Comparison of ENCODE assay signal across 7 mouse cellular contexts in the genomic region with DNA sequence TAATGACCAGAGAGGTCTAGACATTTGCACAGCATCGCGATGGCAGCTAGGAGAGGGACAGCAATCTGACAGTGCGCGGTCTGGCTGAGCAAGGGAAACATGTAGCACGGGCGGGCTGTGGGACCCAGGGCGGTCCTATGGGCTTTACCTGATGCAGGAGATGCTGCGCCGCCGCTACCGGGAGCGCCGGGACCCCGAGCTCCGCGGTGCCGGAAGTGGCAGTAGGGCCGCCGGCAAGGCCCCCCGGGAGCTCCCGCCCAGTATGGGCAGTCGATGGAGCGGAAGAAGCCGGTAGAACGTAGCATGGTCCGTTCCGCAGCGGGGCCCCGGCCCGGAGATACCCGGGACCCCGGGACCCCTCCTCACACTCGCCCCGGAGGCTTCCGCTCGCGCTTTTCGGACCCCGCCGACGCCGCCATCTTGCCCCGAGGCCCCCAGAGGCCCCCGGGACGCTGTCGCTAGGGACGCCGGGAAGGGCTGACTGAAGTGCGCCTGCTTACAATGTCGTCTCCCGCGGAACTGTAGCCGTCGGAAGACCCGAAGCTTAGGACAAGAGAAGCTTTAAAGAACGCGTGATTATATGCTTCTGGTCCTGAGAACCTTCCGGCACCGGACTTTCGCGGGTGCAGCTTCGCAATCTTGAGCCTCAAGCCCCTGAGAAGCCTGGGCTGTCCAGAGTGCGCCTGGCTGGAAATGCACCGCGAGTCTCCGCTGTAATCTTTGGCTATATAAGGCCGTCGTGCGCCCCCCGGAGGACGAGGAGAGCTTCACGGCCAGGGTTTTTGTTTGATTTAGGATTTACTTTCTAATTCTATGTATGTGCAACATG. TPM values are rescaled to one million over a fixed set of nuclear protein-coding genes. Genes with fewer than 3 reads are reported as not detected.
A peak's percentile ranks its signal among the peaks of the same experiment; 100 is the strongest.
DNase-seq lines count a peak whose midpoint lies in the region; ATAC-seq lines count a peak whose summit lies in the region.

Gene Rexo1, minus strand, starts transcription at position 445 of the 829 bp plus-strand sequence.

- DNase-seq in adrenal gland, adult 8-10 months: peak; percentile 87
- DNase-seq in embryo, embryonic 9.5 days (ENCODE audit: extremely low spot score): peak; percentile 96
- DNase-seq in gastrocnemius, postnatal 4 days (ENCODE audit: low spot score in 2 of 2): peak; percentile 75 to 93
- peak; percentile 93 to 95 for DNase-seq in left cerebral cortex, postnatal 36 days (ENCODE audit: low spot score in 2 of 2)
- peak; percentile 99 for DNase-seq in midbrain, embryonic 11.5 days (ENCODE audit: low spot score, missing footprints)
- peak; percentile 85 for DNase-seq in skeletal muscle tissue, adult 2 months (ENCODE audit: low read depth, low spot score)

- H3K4me1 ChIP-seq in intestine, embryonic 16.5 days (ENCODE audit: control insufficient read depth, insufficient read depth, low read length): peaks cover 30% of the 10 kb centered on the region
- H3K4me1 ChIP-seq in midbrain, embryonic 11.5 days (ENCODE audit: control insufficient read depth, insufficient read depth, low read length): peaks cover 16% of the 10 kb centered on the region

- H3K27me3 ChIP-seq in intestine, embryonic 16.5 days (replicated peaks; ENCODE audit: control insufficient read depth, insufficient read depth, low read length): no peaks in the 10 kb centered on the region
- no peaks in the 10 kb centered on the region for H3K27me3 ChIP-seq in midbrain, embryonic 11.5 days (ENCODE audit: control insufficient read depth, insufficient read depth, low read length)

- H3K9me3 ChIP-seq in intestine, embryonic 16.5 days (ENCODE audit: control insufficient read depth, low read length): no peaks in the 10 kb centered on the region
- H3K9me3 ChIP-seq in midbrain, embryonic 11.5 days (ENCODE audit: control insufficient read depth, low read length): no peaks in the 10 kb centered on the region

- peak within 1 kb of the TSS; percentile 99 for H3K4me3 ChIP-seq in intestine, embryonic 16.5 days (ENCODE audit: low read length)
- H3K4me3 ChIP-seq in midbrain, embryonic 11.5 days (ENCODE audit: low read depth, low read length): peak within 1 kb of the TSS; percentile 84

- peak within 1 kb of the TSS; percentile 99 for H3K9ac ChIP-seq in intestine, embryonic 16.5 days (ENCODE audit: low read depth, low read length)
- peak within 1 kb of the TSS; percentile 91 for H3K9ac ChIP-seq in midbrain, embryonic 11.5 days (ENCODE audit: low read length)

- under 1% methylated on average over 72 of the region's 72 CpGs for WGBS in intestine, embryonic 16.5 days
- under 1% methylated on average over 66 of the region's 72 CpGs for WGBS in midbrain, embryonic 11.5 days

- peak within 1 kb of the TSS; percentile 92 for H3K27ac ChIP-seq in intestine, embryonic 16.5 days (ENCODE audit: low read length)
- H3K27ac ChIP-seq in midbrain, embryonic 11.5 days (ENCODE audit: low read depth, low read length): peak within 1 kb of the TSS; percentile 81

- intact Hi-C loops in left cerebral cortex, postnatal 36 days (cut with DNase I): loop anchor here (1.0 kb wide), 1 partner anchor 115 kb away; no protein-coding TSS in a partner anchor

- peak within 1 kb of the TSS; percentile 66 for H3K4me2 ChIP-seq in intestine, embryonic 16.5 days (ENCODE audit: low read depth, low read length)
- H3K4me2 ChIP-seq in midbrain, embryonic 11.5 days: peak within 1 kb of the TSS; percentile 84

- no peaks in the 10 kb centered on the region for H3K36me3 ChIP-seq in intestine, embryonic 16.5 days (ENCODE audit: control insufficient read depth, insufficient read depth, low read length)
- no peaks in the 10 kb centered on the region for H3K36me3 ChIP-seq in midbrain, embryonic 11.5 days (ENCODE audit: control insufficient read depth, insufficient read depth, low read length)

- peak; percentile 86 for ATAC-seq in intestine, embryonic 16.5 days
- peak; percentile 82 for ATAC-seq in midbrain, embryonic 11.5 days (ENCODE audit: low FRiP score)

RNA-seq across cellular contexts. Expression of gene Rexo1, which starts in this region (rescaled TPM):
- 10 to 100 TPM; 54.2 to 60.1 (median 57.0) TPM for total RNA-seq in adrenal gland, adult 8-10 months (2022)
- total RNA-seq in gastrocnemius, postnatal 4 days (2021): 10 to 100 TPM; 22.0 to 24.9 TPM
- 21.5 and 21.9 TPM in 2 replicates for polyA plus RNA-seq in intestine, embryonic 16.5 days (2015; fragmentation: Nextera tagmentation; extraction: Ambion mirVana)
- total RNA-seq in left cerebral cortex, postnatal 36 days (2021): 10 to 100 TPM; 43.5 to 56.8 TPM
- polyA plus RNA-seq in midbrain, embryonic 11.5 days (2014; fragmentation: Nextera tagmentation; extraction: Ambion mirVana): 21.6 and 23.5 TPM in 2 replicates

Comparison
In these comparisons a context has a peak if more than half of its experiments do, and no peak if none do; other contexts are left out.
1. Peak in every context shown above with its lines: DNase-seq, ATAC-seq, H3K4me3 ChIP-seq and H3K27ac ChIP-seq.